19 mouse cellular contexts compared by ENCODE assay signal in the genomic region with DNA sequence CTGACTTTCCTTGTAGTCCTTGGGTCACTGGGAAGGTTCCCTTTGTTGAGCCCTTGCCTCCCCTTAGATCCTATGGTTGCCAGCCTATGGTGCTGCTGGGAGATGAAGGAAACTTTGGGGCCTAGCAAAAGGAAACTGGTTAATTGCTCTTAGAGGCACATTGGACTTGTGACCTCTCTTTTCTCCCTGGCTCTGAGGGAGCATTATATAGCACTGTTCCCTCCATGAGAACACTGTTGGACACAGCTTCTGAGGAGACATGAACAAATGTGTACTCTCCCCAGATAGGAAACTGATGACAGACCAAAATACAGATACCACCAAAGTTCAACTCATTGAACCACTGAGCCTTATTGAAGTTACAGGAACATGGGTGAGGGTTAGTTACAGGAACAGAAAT. TPM values are rescaled to one million over a fixed set of nuclear protein-coding genes. Genes with fewer than 3 reads are reported as not detected.
DNase-seq lines count a peak whose midpoint lies in the region; ATAC-seq and TF ChIP-seq lines count a peak whose summit lies in the region.
"Had no signal": no experiment of that assay in that cellular context is flagged by ENCODE, and none has a peak within 500 bp of the region (broad histone marks: within the 10 kb centered on the region; RNA-seq: fewer than 3 reads in every experiment).

No protein-coding gene starts in this region.

- no peaks in the 10 kb centered on the region for H3K9me3 ChIP-seq in intestine, embryonic 15.5 days
- no peaks in the 10 kb centered on the region for H3K9me3 ChIP-seq in intestine, embryonic 16.5 days (ENCODE audit: control insufficient read depth, low read length)
- H3K9me3 ChIP-seq in intestine, postnatal 0 days (ENCODE audit: control insufficient read depth) = no peaks in the 10 kb centered on the region
- H3K9me3 ChIP-seq: G1E had no signal

- no peak overlapping the region for H3K27ac ChIP-seq in intestine, embryonic 15.5 days
- H3K27ac ChIP-seq in intestine, embryonic 16.5 days (ENCODE audit: low read length) = peak overlapping the region; percentile 16; the same call in 1 of the 2 replicates
- H3K27ac ChIP-seq in intestine, postnatal 0 days (ENCODE audit: low read depth, low read length) = peak overlapping the region; percentile 78
- H3K27ac ChIP-seq in small intestine, adult 2 months (ENCODE audit: insufficient read depth, low read depth, low read length) = peak overlapping the region; percentile 9; the same call in 1 of the 2 replicates

- no peak overlapping the region for H3K9ac ChIP-seq in intestine, embryonic 15.5 days
- H3K9ac ChIP-seq in intestine, embryonic 16.5 days (ENCODE audit: low read depth, low read length) = no peak overlapping the region
- H3K9ac ChIP-seq in intestine, postnatal 0 days (ENCODE audit: low read depth, low read length) = no peak overlapping the region

- H3K4me1 ChIP-seq in intestine, embryonic 15.5 days (replicated peaks) = no peaks in the 10 kb centered on the region
- H3K4me1 ChIP-seq in intestine, embryonic 16.5 days (ENCODE audit: control insufficient read depth, insufficient read depth, low read length) = no peaks in the 10 kb centered on the region
- H3K4me1 ChIP-seq in intestine, postnatal 0 days (replicated peaks; ENCODE audit: control insufficient read depth, insufficient read depth, low read length) = no peaks in the 10 kb centered on the region
- peaks cover 13% of the 10 kb centered on the region; the same call in 1 of the 2 replicates for H3K4me1 ChIP-seq in small intestine, adult 2 months (ENCODE audit: control insufficient read depth, insufficient read depth, insufficient read length, low read length)

- ATAC-seq in intestine, embryonic 15.5 days = peak; percentile 42
- peak; percentile 57 for ATAC-seq in intestine, embryonic 16.5 days
- ATAC-seq in intestine, postnatal 0 days = peak; percentile 81
- ATAC-seq: activated CD4-positive, CD25-positive, alpha-beta regulatory T cell, adult 4 months; CD4-positive, CD25-positive, alpha-beta regulatory T cell, adult 4 months; Patski had no signal

- H3K36me3 ChIP-seq in intestine, embryonic 15.5 days = no peaks in the 10 kb centered on the region
- no peaks in the 10 kb centered on the region for H3K36me3 ChIP-seq in intestine, embryonic 16.5 days (ENCODE audit: control insufficient read depth, insufficient read depth, low read length)
- H3K36me3 ChIP-seq in intestine, postnatal 0 days (ENCODE audit: control insufficient read depth, insufficient read depth) = no peaks in the 10 kb centered on the region
- H3K36me3 ChIP-seq in small intestine, adult 2 months (ENCODE audit: control insufficient read depth, insufficient read depth, low read length) = no peaks in the 10 kb centered on the region
- H3K36me3 ChIP-seq: G1E had no signal

- H3K4me3 ChIP-seq in intestine, embryonic 15.5 days (replicated peaks) = no peak overlapping the region
- no peak overlapping the region for H3K4me3 ChIP-seq in intestine, embryonic 16.5 days (ENCODE audit: low read length)
- H3K4me3 ChIP-seq in intestine, postnatal 0 days (ENCODE audit: low read depth, low read length) = no peak overlapping the region
- H3K4me3 ChIP-seq in small intestine, adult 2 months (ENCODE audit: low read depth, low read length) = no peak overlapping the region

- H3K27me3 ChIP-seq in intestine, embryonic 15.5 days (replicated peaks) = no peaks in the 10 kb centered on the region
- H3K27me3 ChIP-seq in intestine, embryonic 16.5 days (replicated peaks; ENCODE audit: control insufficient read depth, insufficient read depth, low read length) = no peaks in the 10 kb centered on the region
- no peaks in the 10 kb centered on the region for H3K27me3 ChIP-seq in intestine, postnatal 0 days (replicated peaks; ENCODE audit: control insufficient read depth, insufficient read depth, low read length)
- no peaks in the 10 kb centered on the region for H3K27me3 ChIP-seq in small intestine, adult 2 months (ENCODE audit: control insufficient read depth, insufficient read depth, low read length)
- H3K27me3 ChIP-seq: Patski had no signal

- no peak for DNase-seq in cerebellum, adult 8-10 months
- DNase-seq in adrenal gland, adult 18-20 months (ENCODE audit: low spot score in 2 of 2) = no peak
- DNase-seq in gastrocnemius, postnatal 10 days = no peak
- DNase-seq in liver = no peak
- DNase-seq: adrenal gland, adult 8-10 months; adrenal gland, postnatal 10 days; cerebellum, adult 11 months; cerebellum, adult 11-12 months; cerebellum, adult 18-20 months had no signal

- no peak for TF ChIP-seq POLR2A in small intestine, adult 2 months (IDR thresholded peaks at IDR 0.05; ENCODE audit: low read depth, low read length)

- no peak for TF ChIP-seq CTCF in intestine, postnatal 0 days (IDR thresholded peaks at IDR 0.05; ENCODE audit: low read depth)
- no peak for TF ChIP-seq CTCF in small intestine, adult 2 months (IDR thresholded peaks at IDR 0.05; ENCODE audit: extremely low read depth, insufficient read length, insufficient replicate concordance, low read depth, low read length)

- H3K4me2 ChIP-seq in intestine, embryonic 15.5 days (replicated peaks) = no peak overlapping the region
- no peak overlapping the region for H3K4me2 ChIP-seq in intestine, embryonic 16.5 days (ENCODE audit: low read depth, low read length)
- no peak overlapping the region for H3K4me2 ChIP-seq in intestine, postnatal 0 days (replicated peaks; ENCODE audit: low read depth)

RNA-seq across cellular contexts. Expression of gene Pla2g3, which starts 12.6 kb away (rescaled TPM):
- polyA plus RNA-seq in intestine, embryonic 15.5 days (2015; fragmentation: Nextera tagmentation; extraction: Ambion mirVana) = 0.38 and 0.45 TPM in 2 replicates
- 0.33 and 0.43 TPM in 2 replicates for polyA plus RNA-seq in intestine, embryonic 16.5 days (2015; fragmentation: Nextera tagmentation; extraction: Ambion mirVana)
- polyA plus RNA-seq in intestine, postnatal 0 days (2015; fragmentation: Nextera tagmentation; extraction: Ambion mirVana) = 0.17 and 0.30 TPM in 2 replicates
- polyA plus RNA-seq in small intestine, adult 2 months (2012; rRNA removed) = 0.18 and 0.48 TPM in 2 replicates
- under 1 TPM in 1 of 2 experiments, not detected in 1; 0.23 TPM for total RNA-seq in adrenal gland, adult 18-20 months (2021)
- total RNA-seq in gastrocnemius, postnatal 10 days (2021) = under 1 TPM in 1 of 2 experiments, not detected in 1; 0.09 TPM
- total RNA-seq: CH12.LX, ES-E14 had no signal
- polyA plus RNA-seq: G1E had no signal

RNA-seq across cellular contexts. Expression of gene Rnf185, which starts 23.3 kb away (rescaled TPM):
- polyA plus RNA-seq in intestine, embryonic 15.5 days (2015; fragmentation: Nextera tagmentation; extraction: Ambion mirVana) = 31.1 and 31.2 TPM in 2 replicates
- polyA plus RNA-seq in intestine, embryonic 16.5 days (2015; fragmentation: Nextera tagmentation; extraction: Ambion mirVana) = 34.1 and 36.1 TPM in 2 replicates
- 31.1 and 32.0 TPM in 2 replicates for polyA plus RNA-seq in intestine, postnatal 0 days (2015; fragmentation: Nextera tagmentation; extraction: Ambion mirVana)
- polyA plus RNA-seq in small intestine, adult 2 months (2012; rRNA removed) = 13.5 and 29.8 TPM in 2 replicates
- total RNA-seq in adrenal gland, adult 18-20 months (2021) = 10 to 100 TPM; 31.9 to 35.3 TPM
- 10 to 100 TPM; 19.6 to 21.3 TPM for total RNA-seq in gastrocnemius, postnatal 10 days (2021)

RNA-seq across cellular contexts. Expression of gene Inpp5j, which starts 29.1 kb away (rescaled TPM):
- 4.2 and 4.6 TPM in 2 replicates for polyA plus RNA-seq in intestine, embryonic 15.5 days (2015; fragmentation: Nextera tagmentation; extraction: Ambion mirVana)
- 5.6 and 5.9 TPM in 2 replicates for polyA plus RNA-seq in intestine, embryonic 16.5 days (2015; fragmentation: Nextera tagmentation; extraction: Ambion mirVana)
- 6.8 and 6.9 TPM in 2 replicates for polyA plus RNA-seq in intestine, postnatal 0 days (2015; fragmentation: Nextera tagmentation; extraction: Ambion mirVana)
- polyA plus RNA-seq in small intestine, adult 2 months (2012; rRNA removed) = 12.9 and 22.5 TPM in 2 replicates
- under 1 TPM; 0.60 to 0.90 TPM for total RNA-seq in adrenal gland, adult 18-20 months (2021)
- 1 to 10 TPM; 1.8 to 2.2 TPM for total RNA-seq in gastrocnemius, postnatal 10 days (2021)
- total RNA-seq: CH12.LX had no signal
- polyA plus RNA-seq: activated CD4-positive, CD25-positive, alpha-beta regulatory T cell, adult 4 months; G1E had no signal

RNA-seq across cellular contexts. Expression of gene Selenom, which starts 39.0 kb away (rescaled TPM):
- polyA plus RNA-seq in intestine, embryonic 15.5 days (2015; fragmentation: Nextera tagmentation; extraction: Ambion mirVana) = 147 and 154 TPM in 2 replicates
- polyA plus RNA-seq in intestine, embryonic 16.5 days (2015; fragmentation: Nextera tagmentation; extraction: Ambion mirVana) = 182 and 185 TPM in 2 replicates
- 283 and 284 TPM in 2 replicates for polyA plus RNA-seq in intestine, postnatal 0 days (2015; fragmentation: Nextera tagmentation; extraction: Ambion mirVana)
- polyA plus RNA-seq in small intestine, adult 2 months (2012; rRNA removed) = 107 and 174 TPM in 2 replicates
- 10 to 100 TPM; 40.1 to 43.7 TPM for total RNA-seq in adrenal gland, adult 18-20 months (2021)
- total RNA-seq in gastrocnemius, postnatal 10 days (2021) = 10 to 100 TPM; 44.4 to 56.3 TPM
- total RNA-seq: G1E had no signal
- polyA plus RNA-seq: G1E had no signal
